Mouse (Mus musculus) bone marrow macrophage, adult 2 months (primary cell): ENCODE data around the gene Acbd3.

Source experiments
- CTCF ChIP-seq: IDR thresholded peaks from 2 replicates; pipeline ENCODE4 v1.5.1; 2012; ENCODE audit warnings: low read depth, mild to moderate bottlenecking, low read length, moderate library complexity
- POLR2A ChIP-seq: IDR thresholded peaks from 2 replicates; pipeline ENCODE4 v1.6.1; 2012; ENCODE audit warnings: mild to moderate bottlenecking, low read depth, low read length, borderline replicate concordance

GRCm38 (mm10) chr1:180691284-180691683, 34.6 kb upstream of the Acbd3 start:
- TF ChIP-seq CTCF (no peak), POLR2A (no peak)
